Mouse (Mus musculus): ENCODE results near the gene Ikbip. TPM values are rescaled to one million over a fixed set of nuclear protein-coding genes. Genes with fewer than 3 reads are reported as not detected.

The Ikbip gene
- polyA plus RNA-seq, 1 experiment from 2014 or later = 19.4 TPM

DNA sequence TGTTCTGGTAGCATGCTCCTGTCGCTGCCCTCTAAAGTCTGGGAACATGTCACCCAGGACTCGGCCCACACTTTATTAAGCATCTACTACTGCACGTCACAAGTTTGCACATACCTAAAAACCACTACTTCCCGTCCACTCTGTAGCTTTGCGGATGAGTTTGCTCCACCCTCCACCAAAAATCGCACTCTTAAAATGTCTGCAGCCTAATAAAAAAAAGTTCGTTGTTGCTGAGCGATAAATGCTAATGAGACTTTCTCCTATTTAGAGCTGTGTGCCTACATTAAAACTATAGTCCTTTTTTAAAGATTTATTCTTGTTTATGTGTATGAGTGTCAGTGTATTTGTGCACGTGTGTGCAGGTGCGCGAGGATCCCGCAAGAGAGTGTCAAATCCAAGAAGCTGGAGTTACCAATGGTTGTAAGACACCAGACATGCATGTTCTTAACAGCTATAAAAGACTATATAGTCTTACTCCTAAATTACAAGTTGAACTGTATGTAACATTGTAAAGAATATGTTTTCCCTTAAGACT lies 720 bp downstream of the Ikbip start:
- no peak for TF ChIP-seq CTCF (IDR thresholded peaks at IDR 0.05; ENCODE audit: low read depth)
- Histone ChIP-seq H3K9me3 (ENCODE audit: control insufficient read depth) (no peaks in the 10 kb centered on the region), H3K36me3 (ENCODE audit: control insufficient read depth, insufficient read depth) (peaks cover 6% of the 10 kb centered on the region; the same call in 1 of the 2 replicates), H3K27ac (ENCODE audit: low read depth, low read length) (peak overlapping the region; percentile 58; the same call in 1 of the 2 replicates), H3K4me3 (ENCODE audit: low read depth, low read length) (peak overlapping the region; percentile 97), H3K9ac (ENCODE audit: low read depth, low read length) (peak overlapping the region; percentile 89), H3K27me3 (replicated peaks; ENCODE audit: control insufficient read depth, insufficient read depth, low read length) (no peaks in the 10 kb centered on the region), H3K4me2 (replicated peaks; ENCODE audit: low read depth) (peak overlapping the region; percentile 87), H3K4me1 (replicated peaks; ENCODE audit: control insufficient read depth, insufficient read depth, low read length) (no peaks in the 10 kb centered on the region; the same call in 1 of the 2 replicates)
- ATAC-seq = no peak
- whole genome bisulfite sequencing = 37% methylated on average over 12 of the region's 12 CpGs

DNA sequence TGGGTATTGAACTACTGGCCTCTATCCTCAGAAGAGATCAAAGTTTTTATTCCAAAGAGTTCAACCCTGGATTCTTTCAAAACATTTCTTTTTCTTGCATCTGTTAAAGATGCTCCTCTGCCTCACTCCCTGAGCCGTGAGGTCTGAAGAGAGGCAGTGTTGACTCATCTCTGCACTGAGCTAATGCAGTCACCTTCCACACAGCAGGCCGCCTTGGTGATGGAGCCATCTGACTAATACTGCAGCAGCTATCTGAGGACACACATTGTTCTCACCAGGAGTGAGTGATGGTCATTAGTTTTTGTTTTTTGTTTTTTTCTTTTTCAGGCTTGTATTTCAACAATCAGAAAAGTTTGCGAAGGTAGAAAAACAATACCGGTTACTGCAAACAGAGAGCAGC lies 10.1 kb downstream of the Ikbip start:
- Histone ChIP-seq H3K4me2 (replicated peaks; ENCODE audit: low read depth) (no peak overlapping the region), H3K9me3 (ENCODE audit: control insufficient read depth) (no peaks in the 10 kb centered on the region), H3K4me3 (ENCODE audit: low read depth, low read length) (no peak overlapping the region), H3K9ac (ENCODE audit: low read depth, low read length) (no peak overlapping the region), H3K27ac (ENCODE audit: low read depth, low read length) (no peak overlapping the region), H3K4me1 (replicated peaks; ENCODE audit: control insufficient read depth, insufficient read depth, low read length) (no peaks in the 10 kb centered on the region), H3K27me3 (replicated peaks; ENCODE audit: control insufficient read depth, insufficient read depth, low read length) (no peaks in the 10 kb centered on the region), H3K36me3 (ENCODE audit: control insufficient read depth, insufficient read depth) (peaks cover 7% of the 10 kb centered on the region; the same call in 1 of the 2 replicates)
- TF ChIP-seq CTCF (IDR thresholded peaks at IDR 0.05; ENCODE audit: low read depth) = no peak
- ATAC-seq = no peak
- 93% methylated on average over 4 of the region's 4 CpGs for whole genome bisulfite sequencing

DNA sequence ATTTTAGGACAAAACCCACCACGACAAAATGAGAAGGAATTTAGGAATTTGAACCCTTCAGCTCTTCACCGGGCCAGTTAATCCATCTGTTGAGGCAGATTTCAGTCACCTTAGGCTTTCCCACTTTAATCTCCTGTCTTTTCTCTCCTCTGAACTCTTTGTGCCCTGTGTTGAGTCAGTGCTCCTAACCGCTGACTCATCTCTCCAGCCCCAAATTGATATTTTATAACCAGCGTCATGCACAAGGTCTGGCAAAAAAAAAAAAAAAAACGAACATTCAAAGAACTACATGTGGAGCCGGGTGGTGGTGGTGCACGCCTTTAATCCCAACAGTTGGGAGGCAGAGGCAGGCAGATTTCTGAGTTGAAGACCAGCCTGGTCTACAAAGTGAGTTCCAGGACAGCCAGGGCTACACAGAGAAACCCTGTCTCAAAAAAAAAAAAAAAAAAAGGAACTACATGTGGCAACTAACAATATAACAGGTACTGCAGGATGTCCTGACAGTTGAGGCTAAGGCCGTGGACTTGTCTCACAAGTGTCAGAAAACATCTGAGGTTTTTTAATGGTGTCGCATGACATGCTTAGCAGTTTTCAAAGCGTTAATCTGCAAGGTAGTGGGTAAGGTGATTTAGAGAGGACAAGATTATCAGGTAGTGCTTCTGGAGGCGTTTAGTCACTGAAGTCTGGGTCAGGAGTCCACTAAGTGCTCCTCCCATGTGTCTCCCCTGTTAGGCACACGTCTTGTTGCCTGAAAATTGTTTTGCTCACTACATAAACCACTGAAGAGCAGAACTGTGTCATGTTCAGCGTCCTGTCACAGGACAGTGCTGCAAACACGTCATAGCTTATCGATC lies 11.7 kb downstream of the Ikbip start:
- WGBS = 70% methylated on average over 15 of the region's 15 CpGs
- Histone ChIP-seq H3K4me1 (replicated peaks; ENCODE audit: control insufficient read depth, insufficient read depth, low read length) (no peaks in the 10 kb centered on the region), H3K9ac (ENCODE audit: low read depth, low read length) (no peak overlapping the region), H3K4me2 (replicated peaks; ENCODE audit: low read depth) (no peak overlapping the region), H3K27ac (ENCODE audit: low read depth, low read length) (no peak overlapping the region), H3K36me3 (ENCODE audit: control insufficient read depth, insufficient read depth) (peaks cover 7% of the 10 kb centered on the region; the same call in 1 of the 2 replicates), H3K4me3 (ENCODE audit: low read depth, low read length) (no peak overlapping the region), H3K9me3 (ENCODE audit: control insufficient read depth) (no peaks in the 10 kb centered on the region), H3K27me3 (replicated peaks; ENCODE audit: control insufficient read depth, insufficient read depth, low read length) (no peaks in the 10 kb centered on the region)
- peak; percentile 47; the same call in 1 of the 2 replicates for ATAC-seq
- no peak for TF ChIP-seq CTCF (IDR thresholded peaks at IDR 0.05; ENCODE audit: low read depth)

DNA sequence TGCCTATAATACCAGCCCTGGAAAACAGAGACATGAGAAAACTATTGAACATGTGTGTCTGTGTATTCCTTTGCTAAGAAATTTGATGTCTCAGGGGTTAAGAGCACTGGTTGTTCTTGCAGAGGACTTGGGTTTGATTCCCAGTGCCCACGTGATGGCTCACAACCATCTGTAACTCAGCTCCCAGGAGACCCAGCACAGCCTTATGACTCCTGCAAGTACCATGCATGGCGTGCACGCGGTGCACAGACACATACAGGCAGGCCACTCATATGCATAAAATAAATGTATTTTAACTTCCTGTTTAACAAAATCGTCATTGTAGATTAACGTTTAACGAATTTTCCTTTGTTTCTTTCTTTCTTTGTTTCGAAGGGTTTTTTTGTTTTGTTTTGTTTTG lies 15.3 kb downstream of the Ikbip start:
- H3K4me2 ChIP-seq (replicated peaks; ENCODE audit: low read depth) = no peak overlapping the region
- no peak for TF ChIP-seq CTCF (IDR thresholded peaks at IDR 0.05; ENCODE audit: low read depth)
- no peaks in the 10 kb centered on the region for H3K4me1 ChIP-seq (replicated peaks; ENCODE audit: control insufficient read depth, insufficient read depth, low read length)
- no peaks in the 10 kb centered on the region for H3K9me3 ChIP-seq (ENCODE audit: control insufficient read depth)
- no peak for ATAC-seq
- peaks cover 12% of the 10 kb centered on the region; the same call in 1 of the 2 replicates for H3K36me3 ChIP-seq (ENCODE audit: control insufficient read depth, insufficient read depth)
- H3K27me3 ChIP-seq (replicated peaks; ENCODE audit: control insufficient read depth, insufficient read depth, low read length) = no peaks in the 10 kb centered on the region
- whole genome bisulfite sequencing = 92% methylated on average over 8 of the region's 8 CpGs
- no peak overlapping the region for H3K4me3 ChIP-seq (ENCODE audit: low read depth, low read length)
- no peak overlapping the region for H3K27ac ChIP-seq (ENCODE audit: low read depth, low read length)
- H3K9ac ChIP-seq (ENCODE audit: low read depth, low read length) = no peak overlapping the region

DNA sequence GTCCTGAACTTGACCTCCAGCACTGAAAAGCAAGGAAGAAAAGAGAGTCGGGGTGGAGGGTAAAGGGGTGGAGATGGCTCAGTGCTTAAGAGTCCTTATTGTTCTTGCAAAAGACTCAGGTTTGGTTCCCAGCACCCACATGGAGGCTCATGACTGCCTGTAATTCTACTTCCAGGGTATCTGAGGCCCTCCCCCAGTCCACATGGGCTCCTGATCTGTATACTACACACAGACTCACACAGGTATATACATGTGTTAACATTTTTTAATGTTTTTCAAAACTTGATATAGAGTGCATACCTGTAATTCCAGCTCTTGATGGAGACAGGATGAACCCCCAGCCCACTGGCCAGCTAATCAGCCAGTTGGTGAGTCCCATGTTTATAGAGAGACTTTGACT lies 17.4 kb downstream of the Ikbip start:
- WGBS = 88% methylated on average over 1 of the region's 1 CpGs
- Histone ChIP-seq H3K27me3 (replicated peaks; ENCODE audit: control insufficient read depth, insufficient read depth, low read length) (no peaks in the 10 kb centered on the region), H3K9ac (ENCODE audit: low read depth, low read length) (no peak overlapping the region), H3K36me3 (ENCODE audit: control insufficient read depth, insufficient read depth) (peaks cover 12% of the 10 kb centered on the region; the same call in 1 of the 2 replicates), H3K4me1 (replicated peaks; ENCODE audit: control insufficient read depth, insufficient read depth, low read length) (no peaks in the 10 kb centered on the region), H3K4me2 (replicated peaks; ENCODE audit: low read depth) (no peak overlapping the region), H3K27ac (ENCODE audit: low read depth, low read length) (no peak overlapping the region), H3K9me3 (ENCODE audit: control insufficient read depth) (no peaks in the 10 kb centered on the region), H3K4me3 (ENCODE audit: low read depth, low read length) (no peak overlapping the region)
- no peak for TF ChIP-seq CTCF (IDR thresholded peaks at IDR 0.05; ENCODE audit: low read depth)
- ATAC-seq = no peak

DNA sequence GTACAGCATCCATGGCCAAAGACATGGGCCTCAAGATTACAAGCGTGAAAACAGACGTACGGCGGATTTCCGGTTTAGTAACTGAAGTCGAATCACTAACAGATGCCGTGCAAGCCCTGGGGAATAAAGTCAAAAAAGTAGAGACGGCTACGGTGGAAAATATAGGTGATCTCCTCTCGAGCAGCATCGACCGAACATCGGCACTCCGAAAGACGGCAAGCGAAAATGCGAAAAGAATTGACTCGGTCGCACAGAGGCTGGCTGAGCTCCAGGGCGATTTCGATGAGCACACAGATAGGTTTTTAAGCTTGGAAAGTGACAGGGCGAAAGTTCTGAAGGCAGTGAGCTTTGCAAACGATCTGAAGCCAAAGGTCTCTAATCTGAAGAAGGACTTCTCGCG lies 19.2 kb downstream of the Ikbip start:
- no peak for ATAC-seq

More for the DNA sequence above, 19.2 kb downstream of the Ikbip start:
- no peak overlapping the region for H3K4me2 ChIP-seq (replicated peaks; ENCODE audit: low read depth)
- no peak overlapping the region for H3K4me3 ChIP-seq (ENCODE audit: low read depth, low read length)
- no peak overlapping the region for H3K27ac ChIP-seq (ENCODE audit: low read depth, low read length)
- WGBS = 95% methylated on average over 25 of the region's 25 CpGs
- no peak overlapping the region for H3K9ac ChIP-seq (ENCODE audit: low read depth, low read length)
- H3K27me3 ChIP-seq (replicated peaks; ENCODE audit: control insufficient read depth, insufficient read depth, low read length) = no peaks in the 10 kb centered on the region
- no peak for TF ChIP-seq CTCF (IDR thresholded peaks at IDR 0.05; ENCODE audit: low read depth)
- H3K9me3 ChIP-seq (ENCODE audit: control insufficient read depth) = no peaks in the 10 kb centered on the region
- H3K4me1 ChIP-seq (replicated peaks; ENCODE audit: control insufficient read depth, insufficient read depth, low read length) = no peaks in the 10 kb centered on the region
- H3K36me3 ChIP-seq (ENCODE audit: control insufficient read depth, insufficient read depth) = peaks cover 6% of the 10 kb centered on the region; the same call in 1 of the 2 replicates

Measured in intestine, postnatal 0 days (tissue).